Mouse (Mus musculus) stomach, postnatal 0 days (tissue): ENCODE measurements around the gene Gm28305.

ENCODE experiments used
- CTCF ChIP-seq: IDR thresholded peaks from 2 replicates; pipeline ENCODE4 v1.5.1; 2016; ENCODE audit warnings: antibody characterized with exemption, low read depth, mild to moderate bottlenecking, moderate library complexity
- EP300 ChIP-seq: optimal IDR thresholded peaks from 2 replicates; pipeline ENCODE3; 2016; ENCODE audit warnings: antibody characterized with exemption

- TF ChIP-seq CTCF (no peak), EP300 (no peak)
Measured at GRCm38 (mm10) chr9:104102901-104103300, 62.4 kb downstream of the Gm28305 start.
